ENCODE assay signal across 30 mouse cellular contexts in the genomic region with DNA sequence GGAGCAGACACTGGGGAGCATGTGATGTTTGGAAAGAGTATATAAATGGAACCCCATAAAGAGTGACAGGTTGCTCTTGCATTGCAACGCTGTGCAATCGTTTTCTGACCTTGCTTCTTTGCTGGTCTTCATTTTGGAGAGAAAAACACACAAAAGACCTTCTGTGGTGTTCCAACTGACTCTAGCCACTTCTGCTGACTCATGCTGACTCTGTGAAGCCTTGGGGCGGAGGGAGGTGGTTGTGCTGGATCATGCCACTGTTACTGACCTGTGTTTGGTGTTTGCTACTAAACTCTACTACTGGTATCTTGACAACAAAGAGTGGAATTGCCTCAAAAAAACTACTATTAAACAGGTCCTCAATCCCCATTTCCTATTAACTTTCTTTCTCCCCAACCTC.
DNase-seq lines count a peak whose midpoint lies in the region; ATAC-seq and TF ChIP-seq lines count a peak whose summit lies in the region.
"Had no signal": no experiment of that assay in that cellular context is flagged by ENCODE, and none has a peak within 500 bp of the region (broad histone marks: within the 10 kb centered on the region; RNA-seq: fewer than 3 reads in every experiment).

No protein-coding gene starts in this region.

- no peak for TF ChIP-seq EP300 in liver, postnatal 0 days (IDR thresholded peaks at IDR 0.05; ENCODE audit: low read depth)

- H3K9ac ChIP-seq in liver, embryonic 13.5 days = no peak overlapping the region
- H3K9ac ChIP-seq in liver, postnatal 0 days (replicated peaks) = no peak overlapping the region
- H3K9ac ChIP-seq in ES-E14 (ENCODE audit: insufficient read depth, low read depth, low read length, poor library complexity, severe bottlenecking) = no peak overlapping the region
- no peak overlapping the region for H3K9ac ChIP-seq in forebrain, embryonic 14.5 days (ENCODE audit: low read length)
- H3K9ac ChIP-seq: embryonic facial prominence, embryonic 13.5 days; forebrain, postnatal 0 days; heart, embryonic 13.5 days; hindbrain, embryonic 14.5 days; limb, embryonic 12.5 days; liver, embryonic 12.5 days; midbrain, embryonic 15.5 days had no signal

- DNase-seq in liver, embryonic 13.5 days = peak; percentile 2
- DNase-seq in liver, postnatal 0 days = no peak
- peak; percentile 12 for DNase-seq in ES-E14 (ENCODE audit: low read depth, low spot score)
- DNase-seq in ZHBTc4 (ENCODE audit: low read depth, low spot score) = peak; percentile 21
- DNase-seq in retina, postnatal 1 day = no peak
- no peak for DNase-seq in left cerebral cortex, adult 8-10 months (ENCODE audit: low spot score in 2 of 2)
- DNase-seq in forebrain, embryonic 14.5 days (ENCODE audit: low spot score) = no peak
- DNase-seq: cerebellum, adult 11 months; cerebellum, postnatal 10 days; forebrain, postnatal 0 days; heart, adult 2 months; heart, postnatal 10 days; kidney, adult 9 months; kidney, postnatal 10 days; layer of hippocampus, postnatal 36 days; lung, adult 2 months; lung, postnatal 14 days; right cerebral cortex, adult 18-20 months; spleen, adult 18-20 months; thymus, adult 18-20 months; thymus, postnatal 25 days had no signal

- no peaks in the 10 kb centered on the region for H3K36me3 ChIP-seq in liver, embryonic 13.5 days
- no peaks in the 10 kb centered on the region for H3K36me3 ChIP-seq in liver, postnatal 0 days (replicated peaks; ENCODE audit: insufficient read depth, low read length)
- no peaks in the 10 kb centered on the region for H3K36me3 ChIP-seq in ES-E14 (ENCODE audit: control insufficient read depth, insufficient read depth, low read length, poor library complexity, severe bottlenecking)
- no peaks in the 10 kb centered on the region for H3K36me3 ChIP-seq in forebrain, embryonic 14.5 days (ENCODE audit: control insufficient read depth, insufficient read depth, low read length)
- H3K36me3 ChIP-seq: embryonic facial prominence, embryonic 13.5 days; heart, embryonic 13.5 days; limb, embryonic 12.5 days; liver, embryonic 12.5 days; midbrain, embryonic 15.5 days had no signal

- no peaks in the 10 kb centered on the region for H3K9me3 ChIP-seq in liver, embryonic 13.5 days (replicated peaks)
- no peaks in the 10 kb centered on the region for H3K9me3 ChIP-seq in liver, postnatal 0 days (ENCODE audit: low read length)
- no peaks in the 10 kb centered on the region for H3K9me3 ChIP-seq in ES-E14 (ENCODE audit: control insufficient read depth, insufficient read depth, low read depth, low read length)
- H3K9me3 ChIP-seq in forebrain, embryonic 14.5 days (replicated peaks; ENCODE audit: control insufficient read depth, low read length) = no peaks in the 10 kb centered on the region
- H3K9me3 ChIP-seq: embryonic facial prominence, embryonic 13.5 days; heart, embryonic 13.5 days; limb, embryonic 12.5 days; liver, embryonic 12.5 days; midbrain, embryonic 15.5 days had no signal

- TF ChIP-seq CTCF in liver, postnatal 0 days (IDR thresholded peaks at IDR 0.05; ENCODE audit: low read depth) = no peak

- H3K4me1 ChIP-seq in liver, embryonic 13.5 days (replicated peaks) = no peaks in the 10 kb centered on the region
- H3K4me1 ChIP-seq in liver, postnatal 0 days (ENCODE audit: insufficient read depth) = no peaks in the 10 kb centered on the region
- no peaks in the 10 kb centered on the region for H3K4me1 ChIP-seq in ES-E14 (ENCODE audit: control insufficient read depth in 2 of 2, insufficient read depth in 2 of 2, low read length in 2 of 2, poor library complexity in 1 of 2)
- H3K4me1 ChIP-seq in forebrain, embryonic 14.5 days (ENCODE audit: control insufficient read depth, insufficient read depth, low read length) = no peaks in the 10 kb centered on the region
- H3K4me1 ChIP-seq: embryonic facial prominence, embryonic 13.5 days; heart, embryonic 13.5 days; limb, embryonic 12.5 days; liver, embryonic 12.5 days; midbrain, embryonic 15.5 days had no signal

- in situ Hi-C loops in ES-E14 (cut with MboI; ENCODE audit: low sequenced_read_pairs in 2 of 2, unreplicated experiment in 2 of 2) = no loop called here

- no peak overlapping the region for H3K4me2 ChIP-seq in liver, embryonic 13.5 days
- H3K4me2 ChIP-seq in liver, postnatal 0 days (ENCODE audit: low read depth, low read length) = no peak overlapping the region
- H3K4me2 ChIP-seq in forebrain, embryonic 14.5 days (ENCODE audit: low read length) = no peak overlapping the region
- H3K4me2 ChIP-seq: embryonic facial prominence, embryonic 13.5 days; heart, embryonic 13.5 days; hindbrain, embryonic 14.5 days; limb, embryonic 12.5 days; liver, embryonic 12.5 days; midbrain, embryonic 15.5 days had no signal

- no peak overlapping the region for H3K4me3 ChIP-seq in liver, embryonic 13.5 days (replicated peaks)
- H3K4me3 ChIP-seq in liver, postnatal 0 days (ENCODE audit: low read depth, low read length) = no peak overlapping the region
- H3K4me3 ChIP-seq in ES-E14 (ENCODE audit: insufficient read depth in 1 of 2, low read depth in 1 of 2, low read length in 2 of 2, poor library complexity in 1 of 2, severe bottlenecking in 1 of 2) = no peak overlapping the region
- no peak overlapping the region for H3K4me3 ChIP-seq in forebrain, embryonic 14.5 days (ENCODE audit: low read depth, low read length)
- H3K4me3 ChIP-seq: embryonic facial prominence, embryonic 13.5 days; heart, adult 2 months; heart, embryonic 13.5 days; limb, embryonic 12.5 days; liver, embryonic 12.5 days; midbrain, embryonic 15.5 days had no signal

- no peak overlapping the region for H3K27ac ChIP-seq in liver, embryonic 13.5 days
- no peak overlapping the region for H3K27ac ChIP-seq in liver, postnatal 0 days (ENCODE audit: low read depth)
- H3K27ac ChIP-seq in ES-E14 (ENCODE audit: insufficient read depth, low read depth, low read length, poor library complexity, severe bottlenecking) = no peak overlapping the region
- H3K27ac ChIP-seq in forebrain, embryonic 14.5 days (ENCODE audit: low read depth, low read length) = no peak overlapping the region
- H3K27ac ChIP-seq: embryonic facial prominence, embryonic 13.5 days; heart, adult 2 months; heart, embryonic 13.5 days; hindbrain, embryonic 14.5 days; limb, embryonic 12.5 days; liver, embryonic 12.5 days; midbrain, embryonic 15.5 days; stomach, postnatal 0 days had no signal

- ATAC-seq in liver, embryonic 13.5 days (ENCODE audit: low read depth) = no peak
- ATAC-seq in liver, postnatal 0 days = no peak
- ATAC-seq in forebrain, embryonic 14.5 days = no peak
- ATAC-seq: activated CD4-positive, CD25-positive, alpha-beta regulatory T cell, adult 4 months; forebrain, postnatal 0 days; intestine, postnatal 0 days; liver, embryonic 12.5 days; midbrain, embryonic 15.5 days had no signal

- no peaks in the 10 kb centered on the region for H3K27me3 ChIP-seq in liver, embryonic 13.5 days
- H3K27me3 ChIP-seq in liver, postnatal 0 days (ENCODE audit: insufficient read depth, low read length) = no peaks in the 10 kb centered on the region
- H3K27me3 ChIP-seq in forebrain, embryonic 14.5 days (replicated peaks; ENCODE audit: control insufficient read depth, insufficient read depth, low read length) = no peaks in the 10 kb centered on the region
- H3K27me3 ChIP-seq: embryonic facial prominence, embryonic 13.5 days; heart, embryonic 13.5 days; limb, embryonic 12.5 days; liver, embryonic 12.5 days; midbrain, embryonic 15.5 days had no signal

- WGBS in liver, embryonic 13.5 days (ENCODE audit: insufficient replicate concordance) = 59% methylated on average over 3 of the region's 3 CpGs
- 68% methylated on average over 3 of the region's 3 CpGs for WGBS in liver, postnatal 0 days (ENCODE audit: insufficient replicate concordance)
- WGBS in forebrain, embryonic 14.5 days = 89% methylated on average over 3 of the region's 3 CpGs

TF ChIP-seq in ES-E14, 5 proteins besides CTCF, POLR2A, EP300 and RAD21:
- TF ChIP-seq MAFK (IDR thresholded peaks at IDR 0.05; ENCODE audit: insufficient read depth, low read depth, low read length) (peak; percentile 84), HCFC1 (IDR thresholded peaks at IDR 0.05; ENCODE audit: borderline replicate concordance, insufficient read depth, low read length) (no peak)

Comparison
In these comparisons a context has a peak if more than half of its experiments do, and no peak if none do; other contexts are left out.
1. DNase-seq: peak in liver, embryonic 13.5 days (single experiment), ES-E14 (single experiment) and ZHBTc4 (single experiment); none in liver, postnatal 0 days (single experiment), retina, postnatal 1 day (single experiment), left cerebral cortex, adult 8-10 months (0 of 2) and forebrain, embryonic 14.5 days (single experiment).